Mouse (Mus musculus): ENCODE measurements at regions not wholly inside any gene's neighbourhood (a gene's known extent, or its start where the extent isn't known, plus 50 kb on each side); places are given as distances from the start of the nearest gene placed in this dataset.
A peak's percentile ranks its signal among the peaks of the same experiment; 100 is the strongest.

GRCm38 (mm10) chr10:126070984-126071713 is 105.2 kb downstream of the Lrig3 start:
- no peak overlapping the region for H3K4me2 ChIP-seq (ENCODE audit: low read depth)
- no peak overlapping the region for H3K9ac ChIP-seq (ENCODE audit: low read length)
- no peaks in the 10 kb centered on the region for H3K27me3 ChIP-seq (ENCODE audit: control insufficient read depth, insufficient read depth, low read length)
- no peak overlapping the region for H3K27ac ChIP-seq (ENCODE audit: low read depth, low read length)
- peak; percentile 27 for DNase-seq (ENCODE audit: low spot score)
- WGBS, result 59% methylated on average over 8 of the region's 8 CpGs
- H3K36me3 ChIP-seq (ENCODE audit: control insufficient read depth, insufficient read depth, low read length), result no peaks in the 10 kb centered on the region
- ATAC-seq (ENCODE audit: insufficient read depth, low FRiP score, low TSS enrichment), result no peak
- H3K4me3 ChIP-seq (ENCODE audit: low read depth, low read length), result no peak overlapping the region
- no peaks in the 10 kb centered on the region for H3K9me3 ChIP-seq (ENCODE audit: control insufficient read depth, low read length)
- H3K4me1 ChIP-seq (ENCODE audit: control insufficient read depth, insufficient read depth, low read length), result peaks cover 3% of the 10 kb centered on the region; the same call in 1 of the 2 replicates

GRCm38 (mm10) chr10:126071714-126072057 is 105.7 kb downstream of the Lrig3 start:
- no peak overlapping the region for H3K4me3 ChIP-seq (ENCODE audit: low read depth, low read length)
- no peak overlapping the region for H3K27ac ChIP-seq (ENCODE audit: low read depth, low read length)
- DNase-seq (ENCODE audit: low spot score) (no peak), ATAC-seq (ENCODE audit: insufficient read depth, low FRiP score, low TSS enrichment) (no peak)
- no peak overlapping the region for H3K4me2 ChIP-seq (ENCODE audit: low read depth)
- no peak overlapping the region for H3K9ac ChIP-seq (ENCODE audit: low read length)
- 66% methylated on average over 3 of the region's 3 CpGs for WGBS
- H3K36me3 ChIP-seq (ENCODE audit: control insufficient read depth, insufficient read depth, low read length), result no peaks in the 10 kb centered on the region
- H3K9me3 ChIP-seq (ENCODE audit: control insufficient read depth, low read length), result no peaks in the 10 kb centered on the region
- peaks cover 3% of the 10 kb centered on the region; the same call in 1 of the 2 replicates for H3K4me1 ChIP-seq (ENCODE audit: control insufficient read depth, insufficient read depth, low read length)
- no peaks in the 10 kb centered on the region for H3K27me3 ChIP-seq (ENCODE audit: control insufficient read depth, insufficient read depth, low read length)

- Histone ChIP-seq H3K36me3 (ENCODE audit: control insufficient read depth, insufficient read depth, low read length) (no peaks in the 10 kb centered on the region), H3K4me1 (ENCODE audit: control insufficient read depth, insufficient read depth, low read length) (no peaks in the 10 kb centered on the region), H3K9me3 (ENCODE audit: control insufficient read depth, low read length) (no peaks in the 10 kb centered on the region), H3K4me2 (ENCODE audit: low read depth) (no peak overlapping the region), H3K27me3 (ENCODE audit: control insufficient read depth, insufficient read depth, low read length) (no peaks in the 10 kb centered on the region), H3K4me3 (ENCODE audit: low read depth, low read length) (no peak overlapping the region), H3K9ac (ENCODE audit: low read length) (no peak overlapping the region), H3K27ac (ENCODE audit: low read depth, low read length) (no peak overlapping the region)
- WGBS, result 88% methylated on average over 1 of the region's 1 CpGs
- no peak for DNase-seq (ENCODE audit: low spot score)
- no peak for ATAC-seq (ENCODE audit: insufficient read depth, low FRiP score, low TSS enrichment)
Observed at GRCm38 (mm10) chr10:126077313-126077966, 111.5 kb downstream of the Lrig3 start.

GRCm38 (mm10) chr10:126082576-126082975 is 116.6 kb downstream of the Lrig3 start:
- no peaks in the 10 kb centered on the region for H3K36me3 ChIP-seq (ENCODE audit: control insufficient read depth, insufficient read depth, low read length)
- DNase-seq (ENCODE audit: low spot score) (no peak), ATAC-seq (ENCODE audit: insufficient read depth, low FRiP score, low TSS enrichment) (no peak)
- no peaks in the 10 kb centered on the region for H3K9me3 ChIP-seq (ENCODE audit: control insufficient read depth, low read length)
- no peaks in the 10 kb centered on the region for H3K4me1 ChIP-seq (ENCODE audit: control insufficient read depth, insufficient read depth, low read length)
- H3K27me3 ChIP-seq (ENCODE audit: control insufficient read depth, insufficient read depth, low read length), result no peaks in the 10 kb centered on the region
- H3K4me3 ChIP-seq (ENCODE audit: low read depth, low read length), result no peak overlapping the region
- WGBS, result 40% methylated on average over 11 of the region's 11 CpGs
- no peak overlapping the region for H3K4me2 ChIP-seq (ENCODE audit: low read depth)
- no peak overlapping the region for H3K27ac ChIP-seq (ENCODE audit: low read depth, low read length)
- H3K9ac ChIP-seq (ENCODE audit: low read length), result no peak overlapping the region

- Histone ChIP-seq H3K36me3 (ENCODE audit: control insufficient read depth, insufficient read depth, low read length) (no peaks in the 10 kb centered on the region), H3K9me3 (ENCODE audit: control insufficient read depth, low read length) (no peaks in the 10 kb centered on the region), H3K4me1 (ENCODE audit: control insufficient read depth, insufficient read depth, low read length) (no peaks in the 10 kb centered on the region), H3K9ac (ENCODE audit: low read length) (no peak overlapping the region), H3K27ac (ENCODE audit: low read depth, low read length) (no peak overlapping the region), H3K27me3 (ENCODE audit: control insufficient read depth, insufficient read depth, low read length) (no peaks in the 10 kb centered on the region), H3K4me3 (ENCODE audit: low read depth, low read length) (no peak overlapping the region), H3K4me2 (ENCODE audit: low read depth) (no peak overlapping the region)
- DNase-seq (ENCODE audit: low spot score), result no peak
- WGBS, result 84% methylated on average over 5 of the region's 5 CpGs
- no peak for ATAC-seq (ENCODE audit: insufficient read depth, low FRiP score, low TSS enrichment)
Observed at GRCm38 (mm10) chr10:126086684-126087083, 120.7 kb downstream of the Lrig3 start.

GRCm38 (mm10) chr10:126094238-126094880 is 128.4 kb downstream of the Lrig3 start:
- H3K4me1 ChIP-seq (ENCODE audit: control insufficient read depth, insufficient read depth, low read length), result no peaks in the 10 kb centered on the region
- H3K27ac ChIP-seq (ENCODE audit: low read depth, low read length), result no peak overlapping the region
- ATAC-seq (ENCODE audit: insufficient read depth, low FRiP score, low TSS enrichment) (no peak), DNase-seq (ENCODE audit: low spot score) (no peak)
- H3K36me3 ChIP-seq (ENCODE audit: control insufficient read depth, insufficient read depth, low read length), result no peaks in the 10 kb centered on the region
- 73% methylated on average over 16 of the region's 16 CpGs for WGBS
- H3K27me3 ChIP-seq (ENCODE audit: control insufficient read depth, insufficient read depth, low read length), result no peaks in the 10 kb centered on the region
- no peak overlapping the region for H3K9ac ChIP-seq (ENCODE audit: low read length)
- H3K9me3 ChIP-seq (ENCODE audit: control insufficient read depth, low read length), result no peaks in the 10 kb centered on the region
- H3K4me2 ChIP-seq (ENCODE audit: low read depth), result no peak overlapping the region
- H3K4me3 ChIP-seq (ENCODE audit: low read depth, low read length), result no peak overlapping the region

GRCm38 (mm10) chr10:126097896-126098295 is 131.9 kb downstream of the Lrig3 start:
- Histone ChIP-seq H3K27me3 (ENCODE audit: control insufficient read depth, insufficient read depth, low read length) (no peaks in the 10 kb centered on the region), H3K9me3 (ENCODE audit: control insufficient read depth, low read length) (no peaks in the 10 kb centered on the region), H3K27ac (ENCODE audit: low read depth, low read length) (no peak overlapping the region), H3K36me3 (ENCODE audit: control insufficient read depth, insufficient read depth, low read length) (no peaks in the 10 kb centered on the region), H3K4me3 (ENCODE audit: low read depth, low read length) (no peak overlapping the region), H3K9ac (ENCODE audit: low read length) (no peak overlapping the region), H3K4me1 (ENCODE audit: control insufficient read depth, insufficient read depth, low read length) (no peaks in the 10 kb centered on the region), H3K4me2 (ENCODE audit: low read depth) (no peak overlapping the region)
- 90% methylated on average over 10 of the region's 10 CpGs for WGBS
- no peak for ATAC-seq (ENCODE audit: insufficient read depth, low FRiP score, low TSS enrichment)
- DNase-seq (ENCODE audit: low spot score), result no peak

GRCm38 (mm10) chr10:126102876-126103275 is 136.9 kb downstream of the Lrig3 start:
- no peaks in the 10 kb centered on the region for H3K27me3 ChIP-seq (ENCODE audit: control insufficient read depth, insufficient read depth, low read length)
- no peak overlapping the region for H3K4me3 ChIP-seq (ENCODE audit: low read depth, low read length)
- H3K9me3 ChIP-seq (ENCODE audit: control insufficient read depth, low read length), result no peaks in the 10 kb centered on the region
- H3K9ac ChIP-seq (ENCODE audit: low read length), result no peak overlapping the region
- DNase-seq (ENCODE audit: low spot score) (no peak), ATAC-seq (ENCODE audit: insufficient read depth, low FRiP score, low TSS enrichment) (no peak; the same call in 1 of the 2 replicates)
- 83% methylated on average over 15 of the region's 15 CpGs for WGBS
- no peak overlapping the region for H3K4me2 ChIP-seq (ENCODE audit: low read depth)
- no peaks in the 10 kb centered on the region for H3K36me3 ChIP-seq (ENCODE audit: control insufficient read depth, insufficient read depth, low read length)
- no peak overlapping the region for H3K27ac ChIP-seq (ENCODE audit: low read depth, low read length)
- H3K4me1 ChIP-seq (ENCODE audit: control insufficient read depth, insufficient read depth, low read length), result no peaks in the 10 kb centered on the region

GRCm38 (mm10) chr10:126113106-126113505 is 147.1 kb downstream of the Lrig3 start:
- ATAC-seq (ENCODE audit: insufficient read depth, low FRiP score, low TSS enrichment), result no peak
- Histone ChIP-seq H3K36me3 (ENCODE audit: control insufficient read depth, insufficient read depth, low read length) (no peaks in the 10 kb centered on the region), H3K9ac (ENCODE audit: low read length) (no peak overlapping the region), H3K9me3 (ENCODE audit: control insufficient read depth, low read length) (no peaks in the 10 kb centered on the region), H3K4me1 (ENCODE audit: control insufficient read depth, insufficient read depth, low read length) (no peaks in the 10 kb centered on the region), H3K4me3 (ENCODE audit: low read depth, low read length) (no peak overlapping the region), H3K27ac (ENCODE audit: low read depth, low read length) (no peak overlapping the region), H3K27me3 (ENCODE audit: control insufficient read depth, insufficient read depth, low read length) (no peaks in the 10 kb centered on the region), H3K4me2 (ENCODE audit: low read depth) (no peak overlapping the region)
- no peak for DNase-seq (ENCODE audit: low spot score)
- 91% methylated on average over 5 of the region's 5 CpGs for WGBS

Data from neural tube, embryonic 11.5 days (tissue).